Mouse (Mus musculus) limb, embryonic 15.5 days (tissue): Measurements from ENCODE around the gene Prkaca. TPM values are rescaled to one million over a fixed set of nuclear protein-coding genes. Genes with fewer than 3 reads are reported as not detected.
"Not testable (repeated sequence)": the region's sequence is repeated elsewhere in the genome, so short reads cannot be mapped to it uniquely, and the experiment has no call there.

Experiments used
- ATAC-seq: fragments of 200-750 bp; cut with Nextera tagmentation; 2 replicates; pipeline ENCODE4 v1.8.0; 2017; ENCODE audit warnings: low read depth, moderate TSS enrichment; ENCODE audit not compliant: insufficient number of reproducible peaks, low FRiP score, low TSS enrichment
- H3K27ac ChIP-seq: fragments of 300-500 bp; sonication (generic); 2 replicates; pipeline ENCODE4 v1.5.1; 2015; ENCODE audit warnings: moderate library complexity, mild to moderate bottlenecking, inconsistent platforms
- H3K27me3 ChIP-seq: fragments of 300-500 bp; sonication (generic); 2 replicates; pipeline ENCODE4 v1.6.1; 2015; ENCODE audit warnings: inconsistent platforms
- H3K36me3 ChIP-seq: fragments of 300-500 bp; sonication (generic); 2 replicates; pipeline ENCODE4 v1.6.1; 2015; ENCODE audit warnings: inconsistent platforms
- H3K4me1 ChIP-seq: fragments of 300-500 bp; sonication (generic); 2 replicates; pipeline ENCODE4 v1.6.1; 2015; ENCODE audit warnings: inconsistent platforms
- H3K4me2 ChIP-seq: fragments of 300-500 bp; sonication (generic); 2 replicates; pipeline ENCODE4 v1.6.1; 2015; ENCODE audit warnings: mild to moderate bottlenecking, inconsistent platforms
- H3K4me3 ChIP-seq: fragments of 300-500 bp; sonication (generic); 2 replicates; pipeline ENCODE4 v1.5.1; 2015; ENCODE audit warnings: mild to moderate bottlenecking, inconsistent platforms
- H3K9ac ChIP-seq: fragments of 300-500 bp; sonication (generic); 2 replicates; pipeline ENCODE4 v1.6.1; 2015; ENCODE audit warnings: inconsistent platforms
- H3K9me3 ChIP-seq: fragments of 300-500 bp; sonication (generic); 2 replicates; pipeline ENCODE4 v1.6.1; 2016; ENCODE audit warnings: inconsistent platforms
- WGBS: fragments of 180-500 bp; shearing (Covaris S2); methylation state at CpG from one replicate; pipeline ENCODE4 v1.1.7; 2015; 5-methylcytosine and 5-hydroxymethylcytosine counted together
- polyA plus RNA-seq: library from polyadenylated mRNA; unstranded; fragments of >200 nt; fragmentation: Nextera tagmentation; extraction: Ambion mirVana; gene quantifications from 2 replicates; pipeline ENCODE4 v1.2.1, GENCODE M21; 2015

Gene Prkaca
- polyA plus RNA-seq, 1 experiment from 2014 or later, result 171 TPM

DNA sequence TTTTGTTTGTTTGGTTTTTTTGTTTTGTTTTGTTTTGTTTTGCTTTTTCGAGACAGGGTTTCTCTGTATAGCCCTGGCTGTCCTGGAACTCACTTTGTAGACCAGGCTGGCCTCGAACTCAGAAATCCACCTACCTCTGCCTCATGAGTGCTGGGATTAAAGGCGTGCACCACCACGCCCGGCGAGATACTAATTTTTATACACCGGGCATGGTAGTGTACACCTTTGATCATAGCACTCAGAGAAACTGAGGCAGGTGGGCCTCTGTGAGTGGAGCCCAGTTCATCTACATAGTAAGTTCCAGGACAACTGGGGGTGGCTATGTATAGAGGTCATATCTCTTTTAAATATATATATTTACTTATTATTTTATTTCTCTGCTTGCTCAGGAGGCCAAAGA lies 32.7 kb downstream of the Prkaca start:
- not testable (repeated sequence) for H3K27ac ChIP-seq, H3K9ac ChIP-seq, H3K9me3 ChIP-seq, H3K27me3 ChIP-seq, H3K4me2 ChIP-seq, ATAC-seq, H3K4me3 ChIP-seq
- WGBS, result 98% methylated on average over 7 of the region's 7 CpGs
- H3K4me1 ChIP-seq, result peaks cover 40% of the 10 kb centered on the region
- H3K36me3 ChIP-seq, result peaks cover 17% of the 10 kb centered on the region

DNA sequence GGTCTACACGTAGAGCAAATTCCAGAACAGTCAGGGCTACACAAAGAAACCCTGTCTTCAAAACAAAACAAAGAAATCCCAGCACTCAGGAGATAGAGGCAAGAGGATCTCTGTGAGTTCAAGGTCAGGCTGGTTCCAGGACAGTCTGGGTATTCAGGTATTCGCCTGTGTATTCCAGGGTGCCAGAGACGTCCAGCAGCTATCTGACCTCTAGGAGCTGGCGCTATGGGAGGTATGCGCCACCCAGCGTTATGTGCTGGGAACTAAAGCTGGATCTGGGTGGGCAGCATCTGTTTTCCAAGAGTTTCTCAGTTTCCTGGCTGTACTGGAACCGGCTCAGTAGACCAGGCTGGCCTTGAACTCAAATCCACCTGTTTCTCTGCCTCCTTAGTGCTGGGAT lies 35.6 kb downstream of the Prkaca start:
- H3K36me3 ChIP-seq, result no peaks in the 10 kb centered on the region
- ATAC-seq, result no peak
- 33% methylated on average over 7 of the region's 7 CpGs for WGBS
- H3K4me3 ChIP-seq, result no peak overlapping the region
- H3K4me2 ChIP-seq, result no peak overlapping the region
- peaks cover 35% of the 10 kb centered on the region for H3K27me3 ChIP-seq
- H3K9me3 ChIP-seq, result no peaks in the 10 kb centered on the region
- H3K9ac ChIP-seq, result no peak overlapping the region
- H3K4me1 ChIP-seq, result peaks cover 48% of the 10 kb centered on the region
- H3K27ac ChIP-seq, result no peak overlapping the region

DNA sequence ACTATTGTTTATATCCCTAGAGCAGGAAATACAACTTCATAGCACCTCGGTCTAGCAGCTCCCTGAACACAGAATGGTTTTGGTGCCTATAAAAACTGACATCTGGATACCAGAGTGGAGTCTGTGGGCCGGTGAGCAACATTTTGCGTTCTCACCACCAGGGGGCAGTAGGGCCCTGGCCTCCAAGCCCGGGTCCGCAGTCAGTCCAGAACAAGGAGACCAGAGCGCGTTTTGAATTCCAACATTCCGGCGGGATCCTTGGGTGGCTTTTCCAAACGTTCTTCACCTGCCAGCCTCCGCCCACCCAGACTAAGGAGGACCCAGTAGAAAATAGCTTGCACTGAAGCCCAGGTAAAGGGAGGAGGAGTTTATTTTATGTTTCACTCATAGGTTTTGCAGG lies 37.1 kb downstream of the Prkaca start:
- no peak overlapping the region for H3K4me3 ChIP-seq
- 1% methylated on average over 11 of the region's 11 CpGs for WGBS
- H3K27me3 ChIP-seq, result peaks cover 44% of the 10 kb centered on the region
- peaks cover 38% of the 10 kb centered on the region for H3K4me1 ChIP-seq
- no peak overlapping the region; the same call in 1 of the 2 replicates for H3K4me2 ChIP-seq
- no peak for ATAC-seq
- H3K36me3 ChIP-seq, result no peaks in the 10 kb centered on the region
- H3K9me3 ChIP-seq, result no peaks in the 10 kb centered on the region
- H3K9ac ChIP-seq, result no peak overlapping the region
- no peak overlapping the region for H3K27ac ChIP-seq

DNA sequence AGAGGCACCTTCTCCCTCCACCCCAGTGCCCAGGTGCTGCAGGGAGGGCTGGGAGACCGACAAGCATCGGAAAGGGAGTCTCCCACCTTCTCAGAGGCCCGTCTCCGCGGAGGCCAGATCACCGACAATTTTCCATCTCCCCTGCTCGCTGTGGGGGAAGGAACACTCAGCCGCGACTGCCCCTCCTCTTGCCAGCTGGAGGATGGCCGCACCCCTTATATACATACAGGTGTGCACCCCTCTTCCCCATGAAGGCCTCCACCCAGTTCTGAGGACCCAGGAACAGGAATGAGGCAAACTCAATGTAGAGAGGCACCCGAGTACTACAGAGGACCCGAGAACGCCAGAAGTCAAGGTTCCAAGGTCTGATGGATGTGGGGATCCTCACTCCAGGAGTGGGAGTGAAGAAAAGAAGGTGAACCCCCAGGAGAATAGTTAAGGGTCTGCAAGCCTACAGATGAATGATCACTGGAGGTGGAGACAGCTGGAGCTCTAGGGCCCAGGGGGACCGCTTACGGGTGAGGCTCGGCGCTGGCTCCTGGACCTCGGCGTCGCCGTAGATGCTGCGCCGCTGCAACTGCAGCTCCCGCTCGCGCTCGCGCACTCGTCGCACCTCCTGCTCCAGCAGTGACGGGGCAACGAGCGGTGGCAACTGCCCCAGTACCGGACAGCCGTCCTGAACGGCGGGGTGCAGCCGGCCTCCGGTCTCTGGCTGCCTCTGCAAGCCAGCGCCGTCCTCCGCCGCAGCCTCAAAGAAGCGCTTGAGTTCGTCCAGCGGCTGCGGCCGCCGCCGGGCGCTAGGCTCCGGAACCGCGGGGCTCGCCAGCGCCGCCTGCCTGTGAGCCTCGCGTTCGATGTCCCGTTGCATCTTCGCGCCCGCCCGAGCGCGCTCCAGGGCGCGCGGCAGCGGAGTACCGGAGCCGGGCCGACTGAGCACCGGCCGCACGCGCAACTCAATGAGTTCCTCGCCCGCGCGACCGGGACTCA lies 38.1 kb downstream of the Prkaca start:
- peaks cover 44% of the 10 kb centered on the region for H3K27me3 ChIP-seq

DNA sequence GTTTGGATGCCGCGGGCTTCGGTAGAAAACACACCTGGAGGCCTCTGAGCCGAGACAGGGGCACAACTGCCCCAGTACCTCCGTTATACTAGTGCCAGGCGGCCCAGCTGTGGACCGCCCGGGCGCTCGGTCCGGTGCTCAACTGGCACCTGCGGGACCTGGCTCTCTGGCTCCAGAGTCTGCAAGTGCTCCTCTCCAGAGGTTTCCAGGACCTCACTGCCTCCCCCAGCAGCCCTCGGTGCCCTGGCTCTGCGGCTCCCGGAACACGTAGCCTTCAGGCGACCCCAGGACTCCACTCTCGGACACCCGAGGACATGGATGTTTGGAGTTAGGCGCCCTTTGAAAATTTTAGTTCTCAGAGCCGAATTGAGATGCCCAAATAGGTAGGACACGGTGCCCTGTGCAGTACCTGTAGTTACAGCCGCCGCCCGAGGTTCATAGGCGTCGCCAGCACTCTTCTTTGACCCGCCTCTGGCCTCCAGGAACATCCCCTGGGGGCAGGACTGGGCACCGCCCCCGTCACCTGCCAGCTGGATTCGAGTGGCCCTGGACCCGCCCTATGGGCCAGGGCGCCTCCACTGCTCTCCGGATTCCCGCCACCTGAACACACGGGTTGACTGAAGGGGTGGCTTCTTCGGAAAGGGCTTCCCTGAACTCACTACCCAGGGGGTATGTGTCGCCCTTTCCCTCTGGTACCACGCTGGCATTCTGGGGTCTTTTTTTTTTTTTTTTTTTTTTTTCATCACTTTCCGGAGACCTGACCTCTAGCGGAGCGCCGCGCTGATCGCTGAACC lies 39.1 kb downstream of the Prkaca start, which contains the start of gene 2210011C24Rik:
Gene 2210011C24Rik, minus strand, starts transcription at position 467 of the 794 bp plus-strand sequence.
- 1% methylated on average over 45 of the region's 45 CpGs for WGBS
- H3K4me3 ChIP-seq, result peak within 1 kb of the TSS; percentile 53
- no peak within 1 kb of the TSS for H3K27ac ChIP-seq
- peaks cover 44% of the 10 kb centered on the region for H3K27me3 ChIP-seq
- peak within 1 kb of the TSS; percentile 31 for H3K9ac ChIP-seq
- peak within 1 kb of the TSS; percentile 99 for H3K4me2 ChIP-seq
- peaks cover 34% of the 10 kb centered on the region for H3K4me1 ChIP-seq
- H3K36me3 ChIP-seq, result no peaks in the 10 kb centered on the region
- no peaks in the 10 kb centered on the region for H3K9me3 ChIP-seq
- ATAC-seq, result no peak

More for the DNA sequence above, 38.1 kb downstream of the Prkaca start:
- peak overlapping the region; percentile 53 for H3K4me3 ChIP-seq
- peak overlapping the region; percentile 99 for H3K4me2 ChIP-seq
- peaks cover 34% of the 10 kb centered on the region for H3K4me1 ChIP-seq
- 0 out of 2 replicates have a peak, but pooled peaks have one; percentile 45 for ATAC-seq
- no peaks in the 10 kb centered on the region for H3K9me3 ChIP-seq
- peak overlapping the region; percentile 31 for H3K9ac ChIP-seq
- WGBS, result 2% methylated on average over 83 of the region's 83 CpGs
- no peaks in the 10 kb centered on the region for H3K36me3 ChIP-seq
- no peak overlapping the region for H3K27ac ChIP-seq

DNA sequence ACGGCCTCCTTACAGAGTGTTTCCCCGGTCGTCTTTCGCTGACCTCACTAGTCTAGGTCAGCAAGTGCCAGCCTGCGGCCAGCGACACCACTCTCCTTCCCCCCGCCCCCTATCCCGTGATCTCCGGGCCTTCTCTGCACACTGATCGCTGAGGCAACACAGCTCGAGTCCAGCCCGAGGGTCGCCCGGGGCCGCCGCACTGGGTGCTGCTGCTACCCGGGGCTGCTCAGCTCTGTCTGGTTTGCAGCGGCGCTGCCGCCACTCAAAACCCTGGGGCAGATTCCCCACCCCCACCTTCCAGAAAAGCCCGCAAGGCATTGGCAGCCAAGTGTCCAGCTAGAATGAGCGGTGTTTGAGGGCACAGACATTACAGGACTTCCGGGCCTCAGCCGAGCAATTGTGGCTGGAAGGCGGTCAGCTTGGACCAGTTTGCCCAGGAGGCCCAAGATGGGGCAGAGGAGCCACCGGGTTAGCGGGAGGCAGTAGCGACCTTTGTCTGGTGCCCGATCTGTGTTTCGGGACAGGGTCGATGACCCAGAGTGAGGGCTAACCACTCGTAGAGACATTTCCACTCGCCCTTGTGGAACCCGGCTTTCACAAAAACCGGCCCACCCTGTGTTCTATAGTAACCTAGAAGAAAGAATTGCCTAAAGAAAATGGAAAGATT lies 39.8 kb downstream of the Prkaca start:
- peak overlapping the region; percentile 53 for H3K4me3 ChIP-seq
- peaks cover 44% of the 10 kb centered on the region for H3K27me3 ChIP-seq
- WGBS, result 10% methylated on average over 35 of the region's 35 CpGs
- ATAC-seq, result no peak
- H3K4me2 ChIP-seq, result peak overlapping the region; percentile 99
- H3K9me3 ChIP-seq, result no peaks in the 10 kb centered on the region
- peaks cover 34% of the 10 kb centered on the region for H3K4me1 ChIP-seq
- no peak overlapping the region for H3K27ac ChIP-seq
- H3K9ac ChIP-seq, result peak overlapping the region; percentile 17; the same call in 1 of the 2 replicates
- no peaks in the 10 kb centered on the region for H3K36me3 ChIP-seq

DNA sequence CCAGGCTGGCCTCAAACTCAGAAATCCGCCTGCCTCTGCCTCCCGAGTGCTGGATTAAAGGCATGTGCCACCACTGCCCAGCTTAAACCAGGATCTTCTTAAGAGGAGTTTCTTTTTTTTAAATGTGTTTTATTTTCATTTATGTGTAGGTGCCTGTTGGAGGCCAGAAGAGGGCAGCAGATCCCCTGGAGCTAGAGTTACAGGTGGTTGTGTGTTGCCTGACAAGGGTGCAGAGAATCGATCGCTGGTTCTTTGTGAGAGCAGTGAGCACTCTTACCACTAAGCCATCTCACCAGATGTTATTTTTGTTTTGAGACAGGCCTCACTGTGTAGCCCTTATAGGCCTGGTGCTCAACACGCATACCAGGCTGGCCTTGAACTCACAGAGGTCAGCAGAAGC lies 43.0 kb downstream of the Prkaca start:
- H3K4me1 ChIP-seq, result peaks cover 21% of the 10 kb centered on the region
- ATAC-seq, result no peak
- no peak overlapping the region for H3K9ac ChIP-seq
- no peaks in the 10 kb centered on the region for H3K9me3 ChIP-seq
- H3K4me3 ChIP-seq, result no peak overlapping the region
- no peak overlapping the region for H3K4me2 ChIP-seq
- 91% methylated on average over 5 of the region's 5 CpGs for WGBS
- H3K36me3 ChIP-seq, result no peaks in the 10 kb centered on the region
- H3K27me3 ChIP-seq, result peaks cover 42% of the 10 kb centered on the region
- no peak overlapping the region for H3K27ac ChIP-seq

DNA sequence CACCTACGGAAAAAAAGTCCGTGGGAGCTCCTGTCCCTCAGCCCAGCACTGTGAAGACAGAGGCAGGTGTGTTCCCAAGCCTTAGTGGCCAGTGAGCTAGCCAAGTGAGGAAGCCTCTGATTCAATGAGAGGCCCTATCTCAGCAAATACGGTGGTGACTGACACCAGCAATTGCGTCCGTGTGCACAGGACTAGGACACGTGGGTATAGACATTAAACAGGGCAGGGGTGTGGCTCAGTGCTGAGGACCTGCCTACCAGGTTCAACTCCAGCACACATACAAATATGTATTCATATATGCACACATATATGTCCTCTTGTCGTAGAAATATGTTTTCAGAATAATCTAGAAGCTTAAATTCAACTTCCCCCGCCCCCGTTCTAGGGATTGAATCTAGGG lies 46.9 kb downstream of the Prkaca start:
- 79% methylated on average over 9 of the region's 9 CpGs for WGBS
- H3K36me3 ChIP-seq, result no peaks in the 10 kb centered on the region
- H3K9me3 ChIP-seq, result no peaks in the 10 kb centered on the region
- no peak overlapping the region for H3K9ac ChIP-seq
- ATAC-seq, result no peak
- no peak overlapping the region for H3K4me3 ChIP-seq
- H3K27ac ChIP-seq, result no peak overlapping the region
- no peak overlapping the region for H3K4me2 ChIP-seq
- H3K27me3 ChIP-seq, result peaks cover 20% of the 10 kb centered on the region
- peaks cover 16% of the 10 kb centered on the region for H3K4me1 ChIP-seq

DNA sequence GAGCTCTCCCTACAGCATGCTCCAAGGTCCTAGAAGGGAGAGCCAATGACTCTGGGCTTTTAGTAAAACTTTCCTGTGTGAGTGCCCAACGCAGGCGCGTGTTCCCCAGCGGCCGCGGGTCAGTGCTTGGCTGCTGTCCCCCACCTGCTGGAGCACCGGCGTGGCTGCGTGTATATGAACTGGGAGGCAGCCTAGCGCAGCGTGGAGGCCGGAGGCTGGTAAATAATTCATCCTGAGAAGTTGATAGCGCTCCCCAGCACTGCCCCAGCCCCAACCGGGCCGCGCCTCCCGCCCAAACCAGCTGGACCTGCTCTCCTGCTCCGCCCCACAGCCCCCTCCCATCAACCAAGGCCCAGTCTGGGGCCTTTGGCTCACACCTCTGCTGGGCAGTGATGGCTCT lies 48.3 kb downstream of the Prkaca start, which contains the start of gene Palm3:
Gene Palm3, plus strand, starts transcription at position 376 of the 400 bp plus-strand sequence.
- no peak for ATAC-seq
- WGBS, result 12% methylated on average over 16 of the region's 18 CpGs
- Histone ChIP-seq H3K4me1 (peaks cover 23% of the 10 kb centered on the region), H3K4me2 (peak within 1 kb of the TSS; percentile 19; the same call in 1 of the 2 replicates), H3K36me3 (no peaks in the 10 kb centered on the region), H3K9ac (no peak within 1 kb of the TSS), H3K4me3 (no peak within 1 kb of the TSS; the same call in 1 of the 2 replicates), H3K27ac (no peak within 1 kb of the TSS), H3K9me3 (no peaks in the 10 kb centered on the region), H3K27me3 (peaks cover 25% of the 10 kb centered on the region)

DNA sequence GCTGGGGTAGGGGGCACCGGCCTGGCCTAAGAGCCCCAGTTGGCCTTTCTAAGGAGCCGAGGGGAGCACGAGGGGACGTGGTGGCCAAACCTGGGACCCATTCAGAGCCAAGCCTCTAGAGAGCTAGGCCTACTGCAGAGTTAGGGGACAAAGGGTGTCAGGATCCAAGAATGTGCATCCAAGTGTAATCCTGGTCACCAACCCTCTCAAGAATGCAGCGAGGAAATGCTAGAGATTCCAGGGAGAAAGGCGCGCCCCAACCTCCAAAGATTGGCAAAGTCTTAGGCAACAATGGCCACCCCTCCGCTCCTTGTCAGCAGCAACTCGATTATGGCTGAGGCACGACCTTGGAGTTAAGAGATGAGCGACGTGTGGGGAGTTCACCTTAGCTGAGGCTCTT lies 48.8 kb downstream of the Prkaca start:
- WGBS, result 48% methylated on average over 12 of the region's 12 CpGs
- peak overlapping the region; percentile 19; the same call in 1 of the 2 replicates for H3K4me2 ChIP-seq
- no peak overlapping the region; the same call in 1 of the 2 replicates for H3K4me3 ChIP-seq
- no peak for ATAC-seq
- H3K36me3 ChIP-seq, result no peaks in the 10 kb centered on the region
- H3K27ac ChIP-seq, result no peak overlapping the region
- peaks cover 28% of the 10 kb centered on the region for H3K27me3 ChIP-seq
- H3K9me3 ChIP-seq, result no peaks in the 10 kb centered on the region
- H3K4me1 ChIP-seq, result peaks cover 28% of the 10 kb centered on the region
- H3K9ac ChIP-seq, result no peak overlapping the region

DNA sequence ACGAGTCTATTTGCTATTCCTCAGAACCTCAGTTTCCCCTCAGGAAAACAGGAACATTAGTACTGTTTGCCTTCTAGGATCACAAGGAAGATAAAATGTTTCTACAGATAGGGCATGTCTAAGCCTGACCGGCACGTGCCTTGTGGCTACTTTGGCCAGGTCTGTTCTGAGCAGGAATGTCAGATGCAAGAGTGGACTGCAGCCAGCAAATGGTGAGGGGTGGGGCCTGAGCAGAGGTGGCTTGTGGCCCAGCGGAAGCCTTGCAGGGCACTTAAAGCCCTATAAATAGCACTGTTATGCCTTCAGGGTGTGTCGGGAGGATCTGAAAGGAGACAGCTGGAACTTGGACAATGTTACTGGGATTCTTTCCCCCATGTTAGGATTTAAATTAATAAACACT lies 50.3 kb downstream of the Prkaca start:
- no peak overlapping the region for H3K4me2 ChIP-seq
- peaks cover 36% of the 10 kb centered on the region for H3K4me1 ChIP-seq
- peaks cover 43% of the 10 kb centered on the region for H3K27me3 ChIP-seq
- ATAC-seq, result no peak
- H3K9me3 ChIP-seq, result no peaks in the 10 kb centered on the region
- H3K27ac ChIP-seq, result no peak overlapping the region
- no peak overlapping the region for H3K9ac ChIP-seq
- 14% methylated on average over 5 of the region's 5 CpGs for WGBS
- no peak overlapping the region for H3K4me3 ChIP-seq
- no peaks in the 10 kb centered on the region for H3K36me3 ChIP-seq
